Mouse (Mus musculus) adrenal gland, postnatal 14 days (tissue): ENCODE measurements at regions not wholly inside any gene's neighbourhood (a gene's known extent, or its start where the extent isn't known, plus 50 kb on each side); places are given as distances from the start of the nearest gene placed in this dataset.
"Not testable (repeated sequence)": the region's sequence is repeated elsewhere in the genome, so short reads cannot be mapped to it uniquely, and the experiment has no call there.

Experiments used
- DNase-seq: peaks from one replicate; pipeline ENCODE4 v3.0.0; 2021; ENCODE audit warnings: mixed read lengths

DNA sequence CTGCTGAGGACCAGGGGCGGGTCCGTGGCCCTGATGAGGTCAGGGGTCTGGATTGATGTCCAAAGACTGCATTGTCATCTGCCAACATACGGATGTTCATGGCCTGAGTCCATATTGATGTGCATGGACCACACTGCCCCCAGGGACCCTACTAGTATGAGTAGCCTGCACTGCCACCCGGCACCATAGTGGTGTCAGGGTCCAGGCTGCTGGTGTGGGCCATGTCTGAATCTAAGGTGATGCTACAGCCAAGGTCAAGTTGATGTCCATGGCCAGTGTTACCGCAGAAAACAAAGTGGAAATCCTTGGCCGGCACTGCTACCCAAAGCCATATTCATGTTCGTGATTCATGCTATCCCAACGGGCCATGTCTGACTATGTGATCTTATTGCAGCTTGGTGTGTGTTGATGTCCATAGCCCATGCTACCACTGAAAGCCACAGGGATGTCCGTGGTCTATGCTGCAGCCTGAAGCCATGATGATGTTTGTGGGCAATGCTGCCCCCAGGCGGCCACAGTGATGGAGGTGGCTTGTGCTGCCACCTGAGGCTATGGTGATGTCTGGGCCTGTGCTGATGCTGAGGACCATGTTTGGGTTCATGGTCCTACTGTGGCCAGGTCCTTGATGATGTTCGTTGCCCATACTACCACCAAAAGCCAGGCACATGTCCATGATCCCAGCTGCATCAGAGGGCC, 130.5 kb downstream of the Iqub start:
- no peak for DNase-seq

DNA sequence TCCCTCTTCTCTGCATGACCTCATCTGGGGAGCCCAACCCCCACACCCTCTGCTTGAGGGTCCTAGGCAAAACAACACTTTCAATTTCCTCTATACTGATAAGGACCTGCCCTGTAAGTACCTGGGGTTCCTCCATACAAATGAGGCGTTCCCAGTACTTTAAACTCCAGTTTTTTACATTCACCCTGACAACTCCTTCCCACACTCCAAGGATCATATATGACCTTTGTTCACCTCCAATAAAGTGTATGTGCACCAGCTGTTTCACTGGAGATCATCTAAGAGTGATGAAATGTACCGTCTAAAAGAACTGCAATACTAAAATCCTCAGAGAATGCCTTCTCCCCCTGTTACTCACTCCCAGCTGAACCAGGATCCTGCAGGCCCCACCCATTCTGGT, 135.0 kb downstream of the Iqub start:
- no peak for DNase-seq

DNA sequence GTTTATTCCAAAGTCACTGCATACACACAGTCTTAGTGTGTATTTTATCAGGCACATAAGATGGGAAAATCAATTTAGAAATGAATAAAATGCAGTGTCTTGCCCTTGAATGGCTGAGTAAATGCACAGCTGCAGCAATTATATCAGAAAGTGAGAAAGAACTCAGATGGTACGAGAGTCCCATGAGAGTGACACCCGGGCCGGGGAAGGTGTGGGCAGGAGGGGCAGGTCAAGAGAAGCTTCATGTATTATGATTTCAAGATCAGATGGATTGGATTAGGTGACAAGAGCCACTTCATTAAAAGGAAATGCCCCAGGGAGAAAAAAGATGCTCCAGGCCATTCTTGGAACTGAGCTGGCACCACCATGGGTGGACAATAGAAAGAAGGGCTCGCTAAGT, 138.1 kb downstream of the Iqub start:
- no peak for DNase-seq

DNA sequence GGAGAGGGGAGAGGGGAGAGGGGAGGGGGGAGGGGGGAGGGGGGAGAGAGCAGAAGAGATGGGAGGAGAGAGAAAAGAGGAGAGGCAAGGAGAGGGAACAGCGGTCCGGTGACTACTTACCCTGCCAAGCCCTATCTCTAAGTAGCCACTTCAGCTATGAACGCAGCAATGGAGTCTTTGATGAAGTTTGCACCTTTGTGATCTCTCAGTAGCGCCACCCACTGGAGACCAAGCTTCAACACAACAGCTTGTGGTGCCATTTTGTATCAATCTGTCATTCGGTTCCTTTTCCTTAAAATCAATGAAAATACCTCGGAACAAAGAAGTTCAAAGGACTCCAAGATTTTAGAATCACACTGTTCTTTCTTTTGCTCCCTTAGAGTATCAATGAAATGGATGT, 141.7 kb downstream of the Iqub start:
- DNase-seq: no peak

GRCm38 (mm10) chr6:24371680-24372079, 143.2 kb downstream of the Iqub start:
- no peak for DNase-seq

- DNase-seq: peak; percentile 47
These were observed 164.0 kb downstream of the Iqub start for GRCm38 (mm10) chr6:24350882-24351281.

GRCm38 (mm10) chr6:24348481-24349062, 166.3 kb downstream of the Iqub start:
- no peak for DNase-seq

- DNase-seq: peak; percentile 23
These were observed 167.0 kb downstream of the Iqub start for GRCm38 (mm10) chr6:24347745-24348480.

- no peak for DNase-seq
These were observed 172.4 kb downstream of the Iqub start for GRCm38 (mm10) chr6:24342471-24342870.

- no peak for DNase-seq
These were observed 172.8 kb downstream of the Iqub start for GRCm38 (mm10) chr6:24342056-24342455.

- DNase-seq: not testable (repeated sequence)
These were observed 172.2 kb upstream of the Slc13a1 start for GRCm38 (mm10) chr6:24340107-24340506.

GRCm38 (mm10) chr6:24325215-24325614, 157.3 kb upstream of the Slc13a1 start:
- DNase-seq: no peak

GRCm38 (mm10) chr6:24324718-24325117, 156.8 kb upstream of the Slc13a1 start:
- DNase-seq: no peak

DNA sequence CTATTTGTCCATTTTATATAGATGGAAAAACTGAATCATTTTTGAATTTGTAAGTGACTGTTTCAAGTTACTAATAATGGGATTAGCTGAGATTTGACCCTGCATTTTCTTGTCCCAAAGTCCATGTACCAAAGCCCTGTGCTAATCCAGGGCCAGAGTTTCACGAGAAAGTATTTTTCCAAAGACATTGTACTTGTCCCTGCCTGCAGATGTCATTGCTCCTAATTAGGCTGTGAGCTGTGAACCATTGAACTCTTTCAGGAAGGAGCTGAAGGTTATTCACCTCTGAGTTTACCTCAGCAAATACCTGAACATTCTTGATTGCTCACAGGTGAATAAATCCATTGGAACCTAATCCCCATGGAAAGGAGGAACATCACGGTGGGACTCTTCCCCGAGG, 154.5 kb upstream of the Slc13a1 start:
- DNase-seq: no peak

GRCm38 (mm10) chr6:24318862-24319261, 151.0 kb upstream of the Slc13a1 start:
- no peak for DNase-seq

- DNase-seq: no peak
These were observed 142.8 kb upstream of the Slc13a1 start for GRCm38 (mm10) chr6:24310675-24311074.

DNA sequence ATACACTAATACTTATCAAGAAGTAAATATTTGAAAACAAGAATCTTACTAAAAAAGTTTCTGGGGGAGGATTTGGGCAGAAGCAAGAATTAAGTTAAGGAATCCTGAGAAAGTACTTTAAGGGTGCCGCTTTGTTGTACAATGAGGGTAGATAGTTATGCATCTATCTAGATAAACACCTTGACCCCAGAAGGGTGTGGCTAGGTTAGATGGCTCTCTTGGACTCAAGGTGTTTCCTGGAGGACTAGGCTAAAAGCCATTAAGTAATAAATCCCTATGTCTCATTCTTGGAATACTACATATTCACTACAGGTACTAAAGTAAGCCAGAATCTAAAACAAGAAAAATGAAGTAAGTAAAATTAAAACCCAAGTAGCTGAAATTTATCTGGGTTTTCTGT, 141.9 kb upstream of the Slc13a1 start:
- no peak for DNase-seq

DNA sequence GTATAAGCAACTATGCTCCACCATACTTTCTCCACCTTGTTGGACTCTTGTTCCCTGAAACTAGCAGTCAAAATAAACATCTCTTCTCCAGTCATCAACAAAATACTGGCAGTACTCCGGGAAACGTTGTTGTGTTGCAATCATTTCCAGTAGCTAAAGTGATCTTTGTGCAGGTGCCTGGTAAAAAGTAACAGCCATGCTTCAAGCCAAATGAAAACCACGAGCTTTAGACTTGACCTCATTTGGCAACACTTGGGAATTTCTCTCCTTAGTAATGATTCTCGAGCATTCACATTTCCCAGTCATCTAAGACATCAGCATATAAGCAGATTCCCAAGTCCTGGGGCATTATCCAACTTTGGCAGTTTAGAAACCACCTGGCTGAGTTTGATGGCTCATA, 133.8 kb upstream of the Slc13a1 start:
- no peak for DNase-seq

GRCm38 (mm10) chr6:24301146-24301545, 133.3 kb upstream of the Slc13a1 start:
- DNase-seq: no peak

GRCm38 (mm10) chr6:24298562-24299212, 130.8 kb upstream of the Slc13a1 start:
- no peak for DNase-seq

- not testable (repeated sequence) for DNase-seq
These were observed 120.9 kb upstream of the Slc13a1 start for GRCm38 (mm10) chr6:24288757-24289156.

GRCm38 (mm10) chr6:24272821-24273220, 104.9 kb upstream of the Slc13a1 start:
- DNase-seq: no peak

DNA sequence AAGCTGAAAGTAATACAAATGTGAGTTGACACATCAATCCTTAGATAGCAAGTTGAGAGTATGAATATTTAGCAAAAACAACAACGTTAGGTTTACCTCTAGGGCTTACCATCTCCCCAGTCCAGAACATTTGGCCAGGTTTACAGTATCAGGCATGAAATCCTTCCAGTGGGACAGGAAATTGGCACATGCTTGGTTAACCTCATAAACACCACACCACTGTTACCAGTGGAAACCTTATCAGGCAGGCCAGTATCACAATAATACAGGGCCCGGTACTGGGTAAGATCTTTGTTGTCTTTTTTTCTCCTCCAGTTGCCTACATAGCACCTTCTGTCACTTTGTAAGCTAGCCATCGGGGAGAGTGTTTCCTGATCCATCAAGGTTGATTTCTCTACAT, 101.7 kb upstream of the Slc13a1 start:
- no peak for DNase-seq
